Mouse (Mus musculus): Measurements from ENCODE around the gene Grk2.

GRCm38 (mm10) chr19:4264171-4264780, 41.7 kb downstream of the Grk2 start:
- TF ChIP-seq CTCF (IDR thresholded peaks at IDR 0.05; ENCODE audit: insufficient read depth, low read depth, low read length): no peak
- TF ChIP-seq POLR2A (IDR thresholded peaks at IDR 0.05; ENCODE audit: insufficient read depth, low read depth, low read length): no peak

All from olfactory bulb, adult 2 months (tissue).